Mouse (Mus musculus): Measurements from ENCODE around the gene Etfbkmt. TPM values are rescaled to one million over a fixed set of nuclear protein-coding genes. Genes with fewer than 3 reads are reported as not detected.

The Etfbkmt gene
- total RNA-seq, 1 experiment, result 6.8 TPM

GRCm38 (mm10) chr6:149132311-149133077 is 7.2 kb upstream of the Etfbkmt start:
- H3K36me3 ChIP-seq (ENCODE audit: control insufficient read depth, insufficient read depth, low read length, poor library complexity, severe bottlenecking), result no peaks in the 10 kb centered on the region
- no peak for TF ChIP-seq HCFC1 (IDR thresholded peaks at IDR 0.05; ENCODE audit: borderline replicate concordance, insufficient read depth, low read length)
- TF ChIP-seq CHD2 (IDR thresholded peaks at IDR 0.05; ENCODE audit: low read depth, low read length), result no peak
- TF ChIP-seq ZNF384 (IDR thresholded peaks at IDR 0.05; ENCODE audit: low read depth, low read length), result no peak
- no peak for TF ChIP-seq MAFK (IDR thresholded peaks at IDR 0.05; ENCODE audit: insufficient read depth, low read depth, low read length)
- TF ChIP-seq ZC3H11A (IDR thresholded peaks at IDR 0.05; ENCODE audit: borderline replicate concordance, low read depth, low read length), result peak; percentile 93
- peaks cover 11 to 19% of the 10 kb centered on the region in 2 experiments for H3K4me1 ChIP-seq (ENCODE audit: control insufficient read depth in 2 of 2, insufficient read depth in 2 of 2, low read length in 2 of 2, poor library complexity in 1 of 2)
- H3K9ac ChIP-seq (ENCODE audit: insufficient read depth, low read depth, low read length, poor library complexity, severe bottlenecking), result no peak overlapping the region
- no peak overlapping the region for H3K4me3 ChIP-seq (ENCODE audit: insufficient read depth in 1 of 2, low read depth in 1 of 2, low read length in 2 of 2, poor library complexity in 1 of 2, severe bottlenecking in 1 of 2)
- no peaks in the 10 kb centered on the region for H3K9me3 ChIP-seq (ENCODE audit: control insufficient read depth, insufficient read depth, low read depth, low read length)
- no peak overlapping the region; the same call in 1 of the 2 replicates for H3K27ac ChIP-seq (ENCODE audit: insufficient read depth, low read depth, low read length, poor library complexity, severe bottlenecking)
- in situ Hi-C loops (cut with MboI; ENCODE audit: low sequenced_read_pairs in 2 of 2, unreplicated experiment in 2 of 2), result loop anchor here in 1 of 2 experiments (10.0 kb wide), 1 partner anchor 242 kb away; no protein-coding TSS in a partner anchor
- DNase-seq (ENCODE audit: low read depth, low spot score), result peak; percentile 70

DNA sequence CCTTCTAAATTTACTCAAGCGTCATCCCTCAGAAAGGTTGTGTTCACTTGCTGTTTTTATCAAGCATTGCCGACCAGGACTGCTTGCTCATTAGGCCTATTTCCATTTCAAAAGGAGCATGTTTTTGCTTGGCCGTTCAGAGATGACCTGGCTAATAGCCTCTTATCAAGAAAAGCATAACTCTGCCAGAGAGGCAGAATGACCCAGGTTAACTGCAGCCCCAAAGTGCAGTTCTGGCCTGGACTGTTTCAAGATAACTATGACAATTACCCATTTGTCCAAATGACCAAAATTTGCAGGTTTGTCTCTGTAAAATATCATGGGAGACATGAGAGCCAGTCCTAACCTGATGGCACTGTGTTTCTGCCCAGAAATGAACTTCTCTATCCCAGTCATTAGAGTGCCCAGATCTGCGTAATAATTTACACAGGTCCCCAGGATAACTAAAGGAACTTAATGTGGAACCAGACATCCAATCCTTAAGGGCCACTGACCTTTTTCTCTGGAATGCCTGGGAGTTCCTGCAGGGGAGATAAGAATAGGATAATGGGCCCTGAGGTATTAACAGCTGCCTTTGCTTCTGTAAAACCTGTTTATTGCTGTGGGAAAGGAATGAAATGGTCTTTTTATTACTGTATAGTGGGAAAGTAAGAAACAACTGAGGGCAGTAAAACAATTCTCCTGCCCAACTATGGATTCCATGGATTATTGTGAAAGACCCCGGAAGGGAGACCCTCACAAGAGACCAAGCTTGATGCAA is 5.1 kb upstream of the Etfbkmt start:
- Histone ChIP-seq H3K9me3 (ENCODE audit: control insufficient read depth, insufficient read depth, low read depth, low read length) (no peaks in the 10 kb centered on the region), H3K9ac (ENCODE audit: insufficient read depth, low read depth, low read length, poor library complexity, severe bottlenecking) (no peak overlapping the region), H3K36me3 (ENCODE audit: control insufficient read depth, insufficient read depth, low read length, poor library complexity, severe bottlenecking) (no peaks in the 10 kb centered on the region), H3K27ac (ENCODE audit: insufficient read depth, low read depth, low read length, poor library complexity, severe bottlenecking) (no peak overlapping the region), H3K4me3 (ENCODE audit: insufficient read depth in 1 of 2, low read depth in 1 of 2, low read length in 2 of 2, poor library complexity in 1 of 2, severe bottlenecking in 1 of 2) (no peak overlapping the region), H3K4me1 (ENCODE audit: control insufficient read depth in 2 of 2, insufficient read depth in 2 of 2, low read length in 2 of 2, poor library complexity in 1 of 2) (peaks cover 11 to 16% of the 10 kb centered on the region in 2 experiments)
- TF ChIP-seq MAFK (IDR thresholded peaks at IDR 0.05; ENCODE audit: insufficient read depth, low read depth, low read length) (no peak), ZC3H11A (IDR thresholded peaks at IDR 0.05; ENCODE audit: borderline replicate concordance, low read depth, low read length) (no peak), HCFC1 (IDR thresholded peaks at IDR 0.05; ENCODE audit: borderline replicate concordance, insufficient read depth, low read length) (no peak)
- in situ Hi-C loops (cut with MboI; ENCODE audit: low sequenced_read_pairs in 2 of 2, unreplicated experiment in 2 of 2), result loop anchor here in 1 of 2 experiments (10.0 kb wide), 1 partner anchor 240 kb away; no protein-coding TSS in a partner anchor
- no peak for DNase-seq (ENCODE audit: low read depth, low spot score)

DNA sequence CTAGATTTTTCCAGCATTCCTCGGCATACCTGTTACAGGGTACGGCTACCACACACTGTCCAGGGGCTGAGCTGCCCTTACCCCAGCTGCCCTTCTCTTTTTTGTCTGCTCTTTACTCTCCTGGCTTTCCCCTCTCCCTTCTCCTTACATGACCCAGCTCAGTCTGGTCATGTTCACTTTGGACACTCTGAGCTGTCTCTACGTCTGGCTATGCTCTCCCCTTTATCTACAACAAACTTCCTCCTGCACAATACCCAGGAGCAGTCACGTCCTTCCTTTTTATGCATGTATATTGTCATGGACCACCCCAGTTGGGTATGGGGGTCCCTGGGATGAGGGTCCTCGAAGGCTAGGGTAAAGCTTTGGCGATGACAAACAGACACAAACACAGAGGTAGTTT is 4.0 kb upstream of the Etfbkmt start:
- H3K4me3 ChIP-seq (ENCODE audit: insufficient read depth in 1 of 2, low read depth in 1 of 2, low read length in 2 of 2, poor library complexity in 1 of 2, severe bottlenecking in 1 of 2), result no peak overlapping the region

GRCm38 (mm10) chr6:149137936-149138335 is 1.7 kb upstream of the Etfbkmt start:
- Histone ChIP-seq H3K36me3 (ENCODE audit: control insufficient read depth, insufficient read depth, low read length, poor library complexity, severe bottlenecking) (no peaks in the 10 kb centered on the region), H3K4me1 (ENCODE audit: control insufficient read depth in 2 of 2, insufficient read depth in 2 of 2, low read length in 2 of 2, poor library complexity in 1 of 2) (peaks cover 3 to 8% of the 10 kb centered on the region in 2 experiments; a peak in 3 of 4 replicates), H3K27ac (ENCODE audit: insufficient read depth, low read depth, low read length, poor library complexity, severe bottlenecking) (peak overlapping the region; percentile 56; the same call in 1 of the 2 replicates), H3K9ac (ENCODE audit: insufficient read depth, low read depth, low read length, poor library complexity, severe bottlenecking) (no peak overlapping the region), H3K9me3 (ENCODE audit: control insufficient read depth, insufficient read depth, low read depth, low read length) (no peaks in the 10 kb centered on the region), H3K4me3 (ENCODE audit: insufficient read depth in 1 of 2, low read depth in 1 of 2, low read length in 2 of 2, poor library complexity in 1 of 2, severe bottlenecking in 1 of 2) (no peak overlapping the region)
- no peak for DNase-seq (ENCODE audit: low read depth, low spot score)
- in situ Hi-C loops (cut with MboI; ENCODE audit: low sequenced_read_pairs in 2 of 2, unreplicated experiment in 2 of 2), result loop anchor here in 1 of 2 experiments (10.0 kb wide), 1 partner anchor 237 kb away; no protein-coding TSS in a partner anchor
- TF ChIP-seq ZNF384 (IDR thresholded peaks at IDR 0.05; ENCODE audit: low read depth, low read length) (no peak), CHD2 (IDR thresholded peaks at IDR 0.05; ENCODE audit: low read depth, low read length) (no peak; the same call in 1 of the 2 replicates), MAFK (IDR thresholded peaks at IDR 0.05; ENCODE audit: insufficient read depth, low read depth, low read length) (no peak), HCFC1 (IDR thresholded peaks at IDR 0.05; ENCODE audit: borderline replicate concordance, insufficient read depth, low read length) (no peak), ZC3H11A (IDR thresholded peaks at IDR 0.05; ENCODE audit: borderline replicate concordance, low read depth, low read length) (no peak)

More for the DNA sequence above, 4.0 kb upstream of the Etfbkmt start:
- no peak for DNase-seq (ENCODE audit: low read depth, low spot score)
- in situ Hi-C loops (cut with MboI; ENCODE audit: low sequenced_read_pairs in 2 of 2, unreplicated experiment in 2 of 2), result loop anchor here in 1 of 2 experiments (10.0 kb wide), 1 partner anchor 239 kb away; no protein-coding TSS in a partner anchor
- H3K9ac ChIP-seq (ENCODE audit: insufficient read depth, low read depth, low read length, poor library complexity, severe bottlenecking), result no peak overlapping the region
- no peaks in the 10 kb centered on the region for H3K36me3 ChIP-seq (ENCODE audit: control insufficient read depth, insufficient read depth, low read length, poor library complexity, severe bottlenecking)
- H3K27ac ChIP-seq (ENCODE audit: insufficient read depth, low read depth, low read length, poor library complexity, severe bottlenecking), result no peak overlapping the region
- TF ChIP-seq HCFC1 (IDR thresholded peaks at IDR 0.05; ENCODE audit: borderline replicate concordance, insufficient read depth, low read length) (no peak), ZNF384 (IDR thresholded peaks at IDR 0.05; ENCODE audit: low read depth, low read length) (no peak), ZC3H11A (IDR thresholded peaks at IDR 0.05; ENCODE audit: borderline replicate concordance, low read depth, low read length) (no peak), CHD2 (IDR thresholded peaks at IDR 0.05; ENCODE audit: low read depth, low read length) (no peak), MAFK (IDR thresholded peaks at IDR 0.05; ENCODE audit: insufficient read depth, low read depth, low read length) (no peak)
- H3K9me3 ChIP-seq (ENCODE audit: control insufficient read depth, insufficient read depth, low read depth, low read length), result no peaks in the 10 kb centered on the region
- peaks cover 10 to 11% of the 10 kb centered on the region in 2 experiments for H3K4me1 ChIP-seq (ENCODE audit: control insufficient read depth in 2 of 2, insufficient read depth in 2 of 2, low read length in 2 of 2, poor library complexity in 1 of 2)
